Mouse (Mus musculus) embryonic facial prominence, embryonic 11.5 days (tissue): ENCODE measurements at regions not wholly inside any gene's neighbourhood (a gene's known extent, or its start where the extent isn't known, plus 50 kb on each side); places are given as distances from the start of the nearest gene placed in this dataset.

Source experiments
- ATAC-seq: fragments of 200-750 bp; cut with Nextera tagmentation; replicated peaks from 2 replicates; pipeline ENCODE4 v1.8.0; 2017; ENCODE audit warnings: low read depth; ENCODE audit not compliant: insufficient number of reproducible peaks, low FRiP score, low TSS enrichment
- DNase-seq: peaks from one replicate; pipeline ENCODE4 v3.0.0-alpha.2; 2015; ENCODE audit warnings: low spot score
- H3K27ac ChIP-seq: fragments of 300-500 bp; sonication (generic); replicated peaks from 2 replicates; pipeline ENCODE4 v1.5.1; 2014; ENCODE audit warnings: mild to moderate bottlenecking, low read depth, low read length, control low read depth
- H3K27me3 ChIP-seq: fragments of 300-500 bp; sonication (generic); 2 replicates; pipeline ENCODE4 v1.6.1; 2014; ENCODE audit warnings: mild to moderate bottlenecking, low read length, moderate library complexity, mixed read lengths; ENCODE audit not compliant: control insufficient read depth, insufficient read depth
- H3K36me3 ChIP-seq: fragments of 300-500 bp; sonication (generic); replicated peaks from 2 replicates; pipeline ENCODE4 v1.6.1; 2014; ENCODE audit warnings: low read depth, mild to moderate bottlenecking, low read length, moderate library complexity, mixed read lengths; ENCODE audit not compliant: control insufficient read depth, insufficient read depth
- H3K4me1 ChIP-seq: fragments of 300-500 bp; sonication (generic); 2 replicates; pipeline ENCODE4 v1.6.1; 2014; ENCODE audit warnings: low read length, mixed read lengths; ENCODE audit not compliant: control insufficient read depth, insufficient read depth
- H3K4me2 ChIP-seq: fragments of 300-500 bp; sonication (generic); 2 replicates; pipeline ENCODE4 v1.6.1; 2014; ENCODE audit warnings: low read depth, mild to moderate bottlenecking, control low read depth, low read length, moderate library complexity
- H3K4me3 ChIP-seq: fragments of 300-500 bp; sonication (generic); 2 replicates; pipeline ENCODE4 v1.5.1; 2014; ENCODE audit warnings: low read depth, low read length, control low read depth
- H3K9ac ChIP-seq: fragments of 300-500 bp; sonication (generic); replicated peaks from 2 replicates; pipeline ENCODE4 v1.6.1; 2014; ENCODE audit warnings: mild to moderate bottlenecking, control low read depth, low read length
- H3K9me3 ChIP-seq: fragments of 300-500 bp; sonication (generic); replicated peaks from 2 replicates; pipeline ENCODE4 v1.6.1; 2016; ENCODE audit warnings: mild to moderate bottlenecking, low read length, inconsistent platforms, mixed read lengths; ENCODE audit not compliant: control insufficient read depth
- WGBS: fragments of 180-500 bp; shearing (Covaris S2); extraction: QIAGEN DNeasy Blood & Tissue Kit; methylation state at CpG from one replicate; pipeline ENCODE4 v1.1.7; 2014; 5-methylcytosine and 5-hydroxymethylcytosine counted together

DNA sequence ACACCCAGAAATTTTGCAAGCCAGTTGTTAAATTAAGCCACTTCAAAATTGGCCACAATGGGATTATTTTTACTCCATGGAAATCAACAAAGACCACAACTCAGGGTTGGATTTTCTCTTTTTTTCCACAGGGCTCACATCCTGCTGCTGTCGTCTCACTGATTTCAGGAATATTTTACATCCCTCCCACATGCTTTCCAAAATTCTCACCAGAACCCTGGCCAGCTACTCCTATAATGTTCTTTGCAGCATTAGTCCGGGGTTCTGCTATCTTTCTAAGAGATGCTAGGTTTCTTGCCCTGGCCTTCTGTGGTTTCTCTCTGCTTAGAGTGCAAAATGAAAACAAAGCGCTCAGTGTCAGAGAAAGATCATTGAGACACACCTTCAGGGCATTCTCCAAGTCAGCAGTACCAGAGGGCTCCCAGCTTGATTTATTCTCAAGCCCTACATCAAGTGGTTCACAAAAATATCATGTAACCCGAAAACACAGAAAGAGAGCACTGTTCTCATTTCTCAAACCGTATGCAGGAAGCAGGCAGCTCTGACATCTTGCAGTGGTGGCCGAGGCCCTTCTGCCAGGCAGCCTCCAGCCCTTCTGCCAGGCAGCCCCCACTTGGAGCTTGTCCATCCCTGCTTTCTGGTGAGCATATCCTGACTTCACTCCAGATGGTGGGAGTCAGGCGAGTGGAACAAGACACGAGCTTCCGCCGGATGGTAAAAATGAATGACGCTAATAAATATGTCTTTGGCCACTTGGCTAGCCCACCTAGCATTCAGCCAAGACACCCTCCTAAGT, 158.1 kb upstream of the Cdyl start:
- Histone ChIP-seq H3K27ac (no peak overlapping the region), H3K9me3 (no peaks in the 10 kb centered on the region), H3K9ac (no peak overlapping the region), H3K4me3 (no peak overlapping the region), H3K27me3 (no peaks in the 10 kb centered on the region), H3K36me3 (no peaks in the 10 kb centered on the region), H3K4me2 (no peak overlapping the region), H3K4me1 (no peaks in the 10 kb centered on the region)
- no peak for ATAC-seq
- 43% methylated on average over 11 of the region's 11 CpGs for WGBS
- peak; percentile 5 for DNase-seq

DNA sequence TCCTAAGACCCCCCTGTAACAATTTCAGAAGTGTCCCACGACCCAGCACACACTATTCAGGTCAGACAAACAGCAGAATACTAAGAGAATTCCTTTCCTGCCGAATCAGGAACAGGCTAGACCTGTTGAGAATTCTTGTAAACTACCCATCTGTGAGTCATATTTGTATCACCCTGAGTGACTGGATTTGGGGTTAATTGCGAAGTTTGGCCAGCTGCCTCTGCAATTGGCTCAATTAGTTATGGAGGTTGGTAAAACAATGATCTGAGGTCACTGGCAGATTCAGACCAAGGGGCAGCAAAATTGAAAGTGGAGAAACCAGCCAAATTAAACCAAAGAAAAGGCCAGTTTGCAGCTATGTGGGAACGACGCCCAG, 157.5 kb upstream of the Cdyl start:
- no peak overlapping the region for H3K4me3 ChIP-seq
- no peaks in the 10 kb centered on the region for H3K27me3 ChIP-seq
- H3K27ac ChIP-seq: no peak overlapping the region
- DNase-seq: no peak
- H3K36me3 ChIP-seq: no peaks in the 10 kb centered on the region
- no peak overlapping the region for H3K4me2 ChIP-seq
- H3K9me3 ChIP-seq: no peaks in the 10 kb centered on the region
- ATAC-seq: no peak
- H3K9ac ChIP-seq: no peak overlapping the region
- H3K4me1 ChIP-seq: no peaks in the 10 kb centered on the region
- 34% methylated on average over 5 of the region's 5 CpGs for WGBS

DNA sequence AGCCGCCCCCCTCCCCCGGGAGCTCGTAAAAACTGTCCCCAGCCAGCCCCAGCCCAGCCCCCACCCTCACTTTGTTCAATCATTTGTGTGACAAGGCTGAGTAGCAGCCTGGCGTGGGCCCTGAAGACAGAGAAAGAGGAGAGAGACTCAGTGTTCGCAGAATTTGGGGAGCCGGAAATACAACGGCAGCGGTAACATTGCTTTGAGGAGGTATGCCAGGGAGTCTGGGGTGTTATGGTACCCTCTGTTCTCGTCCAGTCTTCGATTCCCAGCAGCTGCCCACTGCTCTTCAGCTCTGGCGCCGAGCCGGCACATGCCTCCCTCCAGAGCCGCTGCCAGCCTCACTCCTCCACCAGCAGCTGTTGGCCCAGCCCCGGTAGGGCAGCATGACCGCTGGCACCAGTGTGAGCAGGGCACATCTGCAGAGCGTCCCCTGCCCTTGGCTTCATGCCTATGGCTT, 156.2 kb upstream of the Cdyl start:
- Histone ChIP-seq H3K4me1 (no peaks in the 10 kb centered on the region), H3K9ac (no peak overlapping the region), H3K4me2 (no peak overlapping the region), H3K27ac (no peak overlapping the region), H3K36me3 (no peaks in the 10 kb centered on the region), H3K27me3 (no peaks in the 10 kb centered on the region), H3K9me3 (no peaks in the 10 kb centered on the region), H3K4me3 (no peak overlapping the region)
- no peak for DNase-seq
- ATAC-seq: 0 out of 2 replicates have a peak, but pooled peaks have one; percentile 39
- WGBS: 75% methylated on average over 17 of the region's 17 CpGs

DNA sequence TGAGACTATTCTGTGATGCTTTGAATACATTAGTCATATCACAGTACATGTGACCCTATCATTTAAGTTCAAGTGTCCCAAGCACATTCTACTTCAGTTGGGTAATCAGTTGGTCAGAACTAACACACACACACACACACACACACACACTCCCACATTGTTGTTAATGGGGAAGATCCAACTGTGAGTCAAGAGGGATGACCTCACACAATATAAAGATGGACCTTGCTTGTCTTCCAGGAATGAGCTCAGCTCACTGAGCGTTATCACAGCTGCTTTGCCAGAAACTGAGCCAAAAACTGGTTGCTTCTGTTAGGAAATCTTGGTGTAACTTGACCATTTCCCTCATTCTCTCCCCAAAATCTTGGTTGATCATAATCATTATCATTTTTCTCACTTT, 152.4 kb upstream of the Cdyl start:
- no peaks in the 10 kb centered on the region for H3K9me3 ChIP-seq
- no peak overlapping the region for H3K4me2 ChIP-seq
- H3K27me3 ChIP-seq: no peaks in the 10 kb centered on the region
- H3K4me1 ChIP-seq: no peaks in the 10 kb centered on the region
- H3K4me3 ChIP-seq: no peak overlapping the region
- 87% methylated on average over 1 of the region's 1 CpGs for WGBS
- no peak for ATAC-seq
- DNase-seq: no peak
- H3K9ac ChIP-seq: no peak overlapping the region
- no peaks in the 10 kb centered on the region for H3K36me3 ChIP-seq
- H3K27ac ChIP-seq: no peak overlapping the region

DNA sequence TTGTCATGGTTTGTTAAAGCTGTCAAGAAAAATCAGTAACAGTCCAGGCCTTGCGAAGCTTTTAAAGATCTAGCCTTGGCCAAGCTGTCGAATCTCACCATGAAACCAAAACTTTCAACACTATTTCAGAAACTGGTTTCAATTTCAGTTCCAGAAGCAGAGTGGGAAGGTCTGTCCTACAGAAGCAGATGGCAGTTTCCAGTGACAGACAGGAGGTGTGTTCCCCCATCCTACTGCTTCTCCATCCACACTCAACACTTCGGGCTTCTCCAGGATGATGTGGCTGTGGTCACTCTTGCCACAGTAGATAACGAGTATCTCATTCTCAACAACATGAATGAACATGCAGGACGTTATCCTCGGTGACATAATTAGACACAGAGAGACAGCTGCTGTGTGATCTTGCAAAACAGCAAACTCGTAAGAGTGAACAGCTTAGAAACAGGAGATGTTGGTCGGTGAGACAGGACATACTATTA, 147.6 kb upstream of the Cdyl start:
- Histone ChIP-seq H3K27me3 (no peaks in the 10 kb centered on the region), H3K36me3 (no peaks in the 10 kb centered on the region), H3K4me3 (no peak overlapping the region), H3K27ac (no peak overlapping the region), H3K4me1 (no peaks in the 10 kb centered on the region), H3K4me2 (no peak overlapping the region), H3K9me3 (no peaks in the 10 kb centered on the region), H3K9ac (no peak overlapping the region)
- DNase-seq: no peak
- no peak for ATAC-seq
- 88% methylated on average over 8 of the region's 8 CpGs for WGBS

DNA sequence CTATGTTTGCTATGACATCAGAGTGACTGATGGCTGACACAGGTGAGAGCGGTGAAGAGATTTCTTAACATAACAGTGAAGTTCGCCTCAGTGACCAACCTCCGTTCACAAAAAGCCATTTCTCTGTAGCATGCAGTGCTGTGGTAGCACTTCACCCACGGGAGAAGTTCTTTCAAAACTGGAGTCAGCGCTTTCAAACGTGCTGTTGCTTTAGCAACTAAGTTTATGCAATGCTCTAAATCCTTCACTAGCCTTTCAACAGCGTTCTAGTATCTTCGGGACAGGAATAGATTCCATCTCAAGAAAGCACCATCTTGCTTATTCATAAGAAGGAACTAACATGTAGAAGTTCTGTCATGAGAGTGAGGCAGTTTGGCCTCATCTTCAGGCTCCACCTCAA, 146.5 kb upstream of the Cdyl start:
- 89% methylated on average over 8 of the region's 8 CpGs for WGBS
- H3K4me2 ChIP-seq: no peak overlapping the region

DNA sequence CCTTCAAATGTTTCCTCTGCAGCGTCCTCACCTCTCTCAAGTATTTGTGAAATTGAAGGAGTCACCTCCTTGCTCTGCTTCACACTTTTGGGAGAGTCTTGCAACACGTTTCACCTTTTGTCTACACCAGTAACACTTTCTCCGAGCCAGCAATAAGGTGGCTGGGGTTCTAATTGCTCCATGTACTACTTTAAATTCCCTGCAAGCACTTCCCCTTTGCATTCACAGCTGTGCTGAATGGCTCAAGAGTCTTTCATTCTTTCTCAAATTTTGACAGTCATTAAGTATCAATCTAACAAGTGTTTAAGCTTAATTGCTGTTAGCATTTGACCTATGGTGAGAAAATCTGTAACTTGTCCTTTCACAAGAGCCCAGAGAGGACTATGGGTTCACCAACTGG, 144.3 kb upstream of the Cdyl start:
- no peak overlapping the region for H3K9ac ChIP-seq
- no peak for ATAC-seq
- WGBS: 68% methylated on average over 3 of the region's 3 CpGs

More for the DNA sequence above, 146.5 kb upstream of the Cdyl start:
- Histone ChIP-seq H3K27me3 (no peaks in the 10 kb centered on the region), H3K4me3 (no peak overlapping the region), H3K27ac (no peak overlapping the region), H3K9me3 (no peaks in the 10 kb centered on the region), H3K4me1 (no peaks in the 10 kb centered on the region), H3K36me3 (no peaks in the 10 kb centered on the region), H3K9ac (no peak overlapping the region)
- ATAC-seq (no peak), DNase-seq (no peak)

DNA sequence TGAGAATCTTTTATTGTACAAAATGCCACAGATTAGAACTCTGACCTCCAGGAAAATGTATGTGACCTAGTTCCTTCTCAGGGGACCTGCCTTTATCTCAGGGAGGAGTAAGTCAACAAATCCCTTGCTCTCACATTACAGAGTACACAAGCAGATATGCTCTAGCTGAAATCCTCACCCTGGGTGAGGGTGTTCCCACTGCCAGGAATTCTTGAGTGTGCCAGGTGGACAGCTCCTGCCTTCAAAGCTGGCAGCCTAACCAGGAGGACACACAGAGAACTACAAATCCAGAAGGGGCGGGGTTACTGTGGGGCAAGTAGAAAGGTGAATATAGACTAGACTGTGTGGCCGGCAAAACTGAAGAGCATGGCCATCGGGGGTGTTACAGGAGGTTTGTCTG, 141.9 kb upstream of the Cdyl start:
- Histone ChIP-seq H3K4me2 (no peak overlapping the region), H3K9me3 (no peaks in the 10 kb centered on the region), H3K9ac (no peak overlapping the region), H3K27me3 (no peaks in the 10 kb centered on the region), H3K27ac (no peak overlapping the region), H3K4me3 (no peak overlapping the region), H3K4me1 (no peaks in the 10 kb centered on the region), H3K36me3 (no peaks in the 10 kb centered on the region)
- 81% methylated on average over 3 of the region's 3 CpGs for WGBS
- ATAC-seq (no peak), DNase-seq (no peak)

More for the DNA sequence above, 144.3 kb upstream of the Cdyl start:
- Histone ChIP-seq H3K27me3 (no peaks in the 10 kb centered on the region), H3K4me3 (no peak overlapping the region), H3K36me3 (no peaks in the 10 kb centered on the region), H3K4me2 (no peak overlapping the region), H3K4me1 (no peaks in the 10 kb centered on the region), H3K27ac (no peak overlapping the region), H3K9me3 (no peaks in the 10 kb centered on the region)
- DNase-seq: no peak
